Mouse (Mus musculus): ENCODE results near the gene Ssh1.

DNA sequence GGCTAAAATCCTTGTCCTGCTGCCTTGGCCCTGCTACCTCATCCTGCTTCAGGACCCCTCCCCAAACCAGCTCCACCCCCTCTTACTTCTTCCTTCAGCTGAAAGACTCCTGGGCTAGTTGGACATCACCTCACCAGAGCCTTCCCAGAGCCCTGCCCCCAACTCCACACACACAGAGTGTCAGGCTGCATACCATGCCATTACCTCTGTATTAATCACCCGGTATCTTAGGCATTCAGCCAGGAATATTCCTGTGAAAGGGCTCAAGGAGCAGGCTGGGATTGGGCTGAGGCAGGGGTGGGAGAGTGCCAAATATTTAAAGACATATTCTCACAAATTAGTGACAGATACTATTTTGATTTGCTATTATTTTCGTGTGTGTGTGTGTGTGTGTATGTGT is 2.8 kb upstream of the Ssh1 start:
- TF ChIP-seq CTCF (IDR thresholded peaks at IDR 0.05; ENCODE audit: low read depth) (no peak), EP300 (IDR thresholded peaks at IDR 0.05; ENCODE audit: low read depth) (no peak)

Data from liver, postnatal 0 days (tissue).